Mouse (Mus musculus) brown adipose tissue, adult 24 weeks (tissue): ENCODE results near the gene Gm30083. TPM values are rescaled to one million over a fixed set of nuclear protein-coding genes. Genes with fewer than 3 reads are reported as not detected.

Source experiments
- H3K27ac ChIP-seq: fragments of 200-500 bp; replicated peaks from 2 replicates; pipeline ENCODE4 v1.5.1; 2012; ENCODE audit warnings: low read depth, mild to moderate bottlenecking, low read length
- H3K4me1 ChIP-seq: fragments of 200-500 bp; 2 replicates; pipeline ENCODE4 v1.6.1; 2012; ENCODE audit warnings: low read length, mixed read lengths; ENCODE audit not compliant: control insufficient read depth, insufficient read depth, insufficient read length
- H3K4me3 ChIP-seq: fragments of 200-500 bp; 2 replicates; pipeline ENCODE4 v1.5.1; 2012; ENCODE audit warnings: low read depth, mild to moderate bottlenecking, low read length, moderate library complexity; ENCODE audit not compliant: insufficient read depth
- polyA plus RNA-seq: library from polyadenylated mRNA; stranded (reverse); fragments of >200 nt; gene quantifications from 2 replicates; pipeline ENCODE4 v1.2.4, GENCODE M21; 2012; ENCODE audit not compliant: missing spikeins, insufficient read depth, insufficient read length

Gm30083 gene
- not detected in 2 replicates for polyA plus RNA-seq

DNA sequence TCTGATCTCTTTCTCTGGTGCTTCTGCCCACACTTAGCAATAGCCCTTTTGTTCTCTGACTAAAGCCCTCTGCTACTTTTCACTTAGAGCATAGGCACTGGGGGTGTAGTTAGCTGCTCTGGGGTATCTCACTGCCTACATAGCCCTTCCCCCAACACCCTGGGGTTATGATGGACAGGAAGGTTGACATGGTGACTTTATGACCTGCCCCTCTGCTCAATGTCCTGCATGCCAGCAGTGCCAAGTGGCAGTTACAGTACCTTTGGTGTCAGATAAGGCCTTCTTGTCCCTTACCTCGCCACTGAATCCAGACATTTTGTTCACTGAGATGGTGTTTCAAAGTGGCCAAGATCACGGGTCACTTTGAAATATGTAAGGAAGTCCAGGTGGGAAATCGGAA is at the start of gene Gm30083:
Gene Gm30083 (minus strand): TSS at position 120 of the 400 bp plus-strand sequence.
- Histone ChIP-seq H3K4me1 (no peaks in the 10 kb centered on the region), H3K4me3 (no peak within 1 kb of the TSS), H3K27ac (no peak within 1 kb of the TSS)

DNA sequence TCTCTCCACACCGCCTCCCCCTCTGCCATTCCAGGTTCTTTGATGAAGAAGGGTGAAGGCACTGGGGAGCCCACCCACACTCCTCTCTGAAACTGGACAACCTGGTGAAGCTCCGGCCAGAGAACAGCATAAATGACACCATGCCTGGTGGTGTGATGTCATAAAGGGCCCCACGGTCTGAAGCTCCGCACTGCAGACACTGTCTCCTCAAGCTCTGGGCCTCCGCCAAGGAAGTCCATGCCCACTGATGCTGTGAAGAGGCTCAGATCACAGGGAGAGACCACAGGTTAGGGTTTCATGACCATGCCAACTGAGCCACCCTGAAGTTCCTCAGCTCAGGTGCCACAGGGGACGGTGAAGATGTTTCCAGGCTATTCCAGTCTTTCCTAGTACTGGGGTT is 37.5 kb upstream of the Gm30083 start, which contains the start of gene Antxrl:
Gene Antxrl (plus strand): TSS at position 192 of the 400 bp plus-strand sequence.
- no peak within 1 kb of the TSS for H3K27ac ChIP-seq
- H3K4me1 ChIP-seq, result no peaks in the 10 kb centered on the region
- H3K4me3 ChIP-seq, result no peak within 1 kb of the TSS

DNA sequence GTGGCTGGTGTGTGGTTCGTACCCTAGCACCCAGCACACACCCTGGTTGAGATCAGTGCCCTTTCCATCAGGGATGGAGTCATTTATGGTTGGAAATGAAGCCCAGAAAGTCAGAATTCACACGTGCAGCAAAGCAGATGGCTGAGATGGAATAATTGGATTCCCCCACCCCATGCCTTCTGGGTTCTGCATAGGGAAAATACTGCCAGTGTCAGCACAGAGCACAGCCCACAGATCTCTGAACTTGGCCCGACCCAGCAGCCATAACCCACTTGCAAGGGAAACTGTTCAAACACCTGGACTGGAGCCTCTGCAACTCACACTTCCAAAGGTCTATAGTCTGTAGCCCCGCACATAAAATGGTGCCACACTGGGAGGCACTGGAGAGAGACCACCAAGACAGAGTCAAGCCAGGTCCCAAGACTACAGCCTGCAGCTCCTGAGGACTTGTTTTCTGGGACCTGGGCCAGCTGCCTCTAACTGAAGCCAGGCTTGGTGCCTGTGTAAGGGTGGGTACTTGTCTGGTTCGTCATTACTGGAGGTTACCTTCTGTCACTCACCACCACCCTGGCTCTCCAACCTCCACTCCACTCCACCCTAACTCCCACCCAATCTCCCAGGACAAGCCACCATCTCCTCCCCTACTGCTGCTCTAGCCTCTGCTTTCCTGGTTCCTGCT is 35.3 kb upstream of the Gm30083 start:
- no peak overlapping the region for H3K27ac ChIP-seq
- H3K4me1 ChIP-seq, result no peaks in the 10 kb centered on the region
- H3K4me3 ChIP-seq, result no peak overlapping the region

DNA sequence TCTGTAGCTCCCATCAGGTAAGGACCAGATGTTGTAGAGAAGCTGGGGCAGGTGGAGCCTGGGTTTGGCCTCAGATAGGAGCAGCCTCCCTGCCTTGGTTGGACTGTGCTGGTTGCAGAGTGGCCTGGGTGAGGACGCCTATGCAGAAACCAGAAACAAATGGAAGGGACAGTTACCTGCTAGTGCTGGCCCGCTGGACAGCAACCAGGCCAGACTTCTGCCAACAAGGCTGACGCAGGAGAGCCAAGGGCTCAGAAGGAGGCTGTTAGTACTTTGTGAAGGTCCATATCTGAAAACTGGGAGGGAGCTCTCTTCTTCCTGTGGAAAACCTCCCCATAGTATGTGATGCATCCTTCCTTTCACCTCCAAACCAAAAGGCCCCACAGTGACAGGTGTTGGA is 28.4 kb upstream of the Gm30083 start:
- Histone ChIP-seq H3K4me3 (no peak overlapping the region), H3K27ac (no peak overlapping the region), H3K4me1 (no peaks in the 10 kb centered on the region)

- Histone ChIP-seq H3K4me3 (no peak overlapping the region), H3K4me1 (no peaks in the 10 kb centered on the region), H3K27ac (no peak overlapping the region)
Observed at GRCm38 (mm10) chr14:34041241-34041640, 26.3 kb upstream of the Gm30083 start.

- H3K27ac ChIP-seq, result no peak overlapping the region
- no peak overlapping the region for H3K4me3 ChIP-seq
- H3K4me1 ChIP-seq, result no peaks in the 10 kb centered on the region
Observed at GRCm38 (mm10) chr14:34033841-34034610, 19.0 kb upstream of the Gm30083 start.

- Histone ChIP-seq H3K4me1 (no peaks in the 10 kb centered on the region), H3K27ac (no peak overlapping the region), H3K4me3 (no peak overlapping the region)
Observed at GRCm38 (mm10) chr14:34026710-34027109, 11.7 kb upstream of the Gm30083 start.

DNA sequence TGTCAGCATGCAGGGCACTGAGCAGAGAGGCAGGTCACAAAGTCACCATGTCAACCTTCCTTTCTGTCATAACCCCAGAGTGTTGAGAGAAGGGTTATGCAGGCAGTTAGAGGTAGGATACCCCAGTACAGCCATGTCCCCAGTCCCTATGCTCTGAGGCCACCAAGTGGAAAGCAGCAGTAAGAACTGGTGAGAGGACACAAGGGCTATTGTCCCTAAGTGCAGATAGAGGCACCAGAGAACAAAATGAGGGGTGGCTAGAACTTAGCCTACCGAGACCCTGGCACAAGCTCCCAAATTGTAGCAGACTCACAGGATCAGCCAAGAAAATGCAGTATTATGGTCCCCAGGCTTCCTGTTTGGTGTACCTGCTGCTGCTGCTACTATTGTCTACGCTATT is 2.0 kb upstream of the Gm30083 start:
- Histone ChIP-seq H3K4me3 (no peak overlapping the region), H3K4me1 (no peaks in the 10 kb centered on the region), H3K27ac (no peak overlapping the region)

GRCm38 (mm10) chr14:34016381-34016780 is 1.4 kb upstream of the Gm30083 start, which contains the start of gene Gm5460:
TSS of gene Gm5460 (plus strand) at chr14:34016758.
- H3K27ac ChIP-seq, result no peak within 1 kb of the TSS
- no peaks in the 10 kb centered on the region for H3K4me1 ChIP-seq
- no peak within 1 kb of the TSS for H3K4me3 ChIP-seq

DNA sequence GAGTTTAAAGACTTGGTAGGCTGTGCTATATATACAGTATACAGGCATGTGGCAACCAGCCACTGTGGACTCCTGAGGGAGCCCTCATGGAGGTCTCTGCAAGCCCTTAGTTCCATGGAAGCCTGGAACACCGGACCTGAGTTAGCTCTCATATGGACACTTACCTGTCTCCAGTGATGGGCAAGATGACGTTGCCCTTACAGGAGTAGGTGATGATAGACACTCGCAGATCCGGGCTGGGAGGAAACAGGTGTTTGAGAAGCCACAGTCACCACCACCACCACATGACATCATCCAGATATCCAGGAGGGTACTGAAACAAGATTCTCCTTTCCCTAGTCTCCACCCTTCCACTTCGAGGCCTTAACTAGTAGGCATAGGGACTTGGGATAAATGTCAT is 12.6 kb downstream of the Gm30083 start:
- Histone ChIP-seq H3K27ac (no peak overlapping the region), H3K4me3 (no peak overlapping the region), H3K4me1 (no peaks in the 10 kb centered on the region)

- Histone ChIP-seq H3K4me1 (no peaks in the 10 kb centered on the region), H3K4me3 (no peak overlapping the region), H3K27ac (no peak overlapping the region)
Observed at GRCm38 (mm10) chr14:34001445-34001844, 13.5 kb downstream of the Gm30083 start.

GRCm38 (mm10) chr14:34000076-34000475 is 14.9 kb downstream of the Gm30083 start:
- H3K4me3 ChIP-seq, result no peak overlapping the region
- H3K27ac ChIP-seq, result no peak overlapping the region
- H3K4me1 ChIP-seq, result no peaks in the 10 kb centered on the region

DNA sequence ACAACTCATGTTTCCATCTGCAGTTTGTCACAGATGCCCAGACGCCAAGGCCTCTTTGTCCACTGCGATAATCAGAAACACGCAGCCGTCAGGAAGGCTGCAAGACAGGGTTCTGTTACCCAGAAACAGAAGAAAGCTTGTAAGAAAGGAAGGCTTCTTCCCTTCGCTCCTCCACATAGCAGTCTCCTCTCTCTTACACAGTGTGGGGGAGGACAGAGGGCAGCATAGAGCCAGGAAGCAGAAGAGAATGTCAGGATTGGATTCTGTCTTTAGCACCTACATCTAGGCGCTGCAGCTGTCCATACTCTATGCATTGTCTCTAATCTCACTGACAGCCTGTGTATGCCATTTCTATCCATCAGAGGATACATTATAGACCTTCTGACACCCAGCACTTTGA is 17.6 kb downstream of the Gm30083 start:
- Histone ChIP-seq H3K4me3 (no peak overlapping the region), H3K27ac (no peak overlapping the region), H3K4me1 (no peaks in the 10 kb centered on the region)

GRCm38 (mm10) chr14:33993521-33994289 is 21.3 kb downstream of the Gm30083 start:
- H3K27ac ChIP-seq, result no peak overlapping the region
- no peak overlapping the region for H3K4me3 ChIP-seq
- no peaks in the 10 kb centered on the region for H3K4me1 ChIP-seq

- no peak overlapping the region for H3K27ac ChIP-seq
- H3K4me1 ChIP-seq, result no peaks in the 10 kb centered on the region
- H3K4me3 ChIP-seq, result no peak overlapping the region
Observed at GRCm38 (mm10) chr14:33993051-33993450, 21.9 kb downstream of the Gm30083 start.
